Mouse (Mus musculus): ENCODE results near the gene Gm36210. TPM values are rescaled to one million over a fixed set of nuclear protein-coding genes. Genes with fewer than 3 reads are reported as not detected.

The Gm36210 gene
- polyA plus RNA-seq, 1 experiment = not detected

GRCm38 (mm10) chr7:4922508-4922907, 16.2 kb upstream of the Gm36210 start:
- H3K4me3 ChIP-seq (ENCODE audit: insufficient read depth, poor library complexity, severe bottlenecking) = no peak overlapping the region
- peaks cover 6% of the 10 kb centered on the region for H3K79me2 ChIP-seq (ENCODE audit: control insufficient read depth, insufficient read depth)
- TF ChIP-seq FOSL1 (IDR thresholded peaks at IDR 0.05; ENCODE audit: insufficient read depth, low read length, poor library complexity, severe bottlenecking) (no peak), CTCF (IDR thresholded peaks at IDR 0.05; ENCODE audit: control insufficient read depth, insufficient read depth, insufficient read length) (no peak), MYOG (IDR thresholded peaks at IDR 0.05; ENCODE audit: control insufficient read depth, extremely low read depth, insufficient read length) (no peak)
- peaks cover 11% of the 10 kb centered on the region for H3K36me3 ChIP-seq (ENCODE audit: control insufficient read depth, insufficient read depth)
- H3K79me3 ChIP-seq (ENCODE audit: low read depth) = no peaks in the 10 kb centered on the region
- H3K27me3 ChIP-seq (ENCODE audit: control insufficient read depth, insufficient read depth, insufficient read length) = no peaks in the 10 kb centered on the region
- no peak overlapping the region for H3ac ChIP-seq (ENCODE audit: control insufficient read depth, insufficient read length, low read depth)

- Histone ChIP-seq H3K79me2 (ENCODE audit: control insufficient read depth, insufficient read depth) (peaks cover 11% of the 10 kb centered on the region), H3K36me3 (ENCODE audit: control insufficient read depth, insufficient read depth) (peaks cover 14% of the 10 kb centered on the region), H3K79me3 (ENCODE audit: low read depth) (no peaks in the 10 kb centered on the region), H3K4me3 (ENCODE audit: insufficient read depth, poor library complexity, severe bottlenecking) (no peak within 1 kb of the TSS), H3K27me3 (ENCODE audit: control insufficient read depth, insufficient read depth, insufficient read length) (no peaks in the 10 kb centered on the region), H3ac (ENCODE audit: control insufficient read depth, insufficient read length, low read depth) (no peak within 1 kb of the TSS)
- TF ChIP-seq CEBPB (IDR thresholded peaks at IDR 0.05; ENCODE audit: low read depth) = no peak
- TF ChIP-seq MYOD1 (IDR thresholded peaks at IDR 0.05; ENCODE audit: control insufficient read depth, insufficient read length, low read depth) = no peak
- TF ChIP-seq CTCF (IDR thresholded peaks at IDR 0.05; ENCODE audit: control insufficient read depth, insufficient read depth, insufficient read length) = no peak
- no peak for TF ChIP-seq FOSL1 (IDR thresholded peaks at IDR 0.05; ENCODE audit: insufficient read depth, low read length, poor library complexity, severe bottlenecking)
- no peak for TF ChIP-seq USF1 (IDR thresholded peaks at IDR 0.05; ENCODE audit: low read depth)
- TF ChIP-seq MAX (IDR thresholded peaks at IDR 0.05) = no peak
- TF ChIP-seq MYOG (IDR thresholded peaks at IDR 0.05; ENCODE audit: control insufficient read depth, extremely low read depth, insufficient read length) = no peak
Observed at GRCm38 (mm10) chr7:4921824-4922482, 15.6 kb upstream of the Gm36210 start, which contains the start of gene Nat14. TSS of gene Nat14 (plus strand) at chr7:4922028.

GRCm38 (mm10) chr7:4920976-4921823, 14.9 kb upstream of the Gm36210 start:
- Histone ChIP-seq H3K4me3 (ENCODE audit: insufficient read depth, poor library complexity, severe bottlenecking) (no peak overlapping the region), H3K27me3 (ENCODE audit: control insufficient read depth, insufficient read depth, insufficient read length) (no peaks in the 10 kb centered on the region), H3K36me3 (ENCODE audit: control insufficient read depth, insufficient read depth) (peaks cover 14% of the 10 kb centered on the region), H3K79me3 (ENCODE audit: low read depth) (peaks cover 6% of the 10 kb centered on the region), H3K79me2 (ENCODE audit: control insufficient read depth, insufficient read depth) (peaks cover 19% of the 10 kb centered on the region), H3ac (ENCODE audit: control insufficient read depth, insufficient read length, low read depth) (no peak overlapping the region)
- TF ChIP-seq CEBPB (IDR thresholded peaks at IDR 0.05; ENCODE audit: low read depth) = no peak
- TF ChIP-seq MYOG (IDR thresholded peaks at IDR 0.05; ENCODE audit: control insufficient read depth, extremely low read depth, insufficient read length) = no peak
- no peak for TF ChIP-seq USF1 (IDR thresholded peaks at IDR 0.05; ENCODE audit: low read depth)
- no peak for TF ChIP-seq FOSL1 (IDR thresholded peaks at IDR 0.05; ENCODE audit: insufficient read depth, low read length, poor library complexity, severe bottlenecking)

GRCm38 (mm10) chr7:4920496-4920895, 14.2 kb upstream of the Gm36210 start:
- H3ac ChIP-seq (ENCODE audit: control insufficient read depth, insufficient read length, low read depth) = no peak overlapping the region
- H3K79me3 ChIP-seq (ENCODE audit: low read depth) = peaks cover 9% of the 10 kb centered on the region
- H3K79me2 ChIP-seq (ENCODE audit: control insufficient read depth, insufficient read depth) = peaks cover 26% of the 10 kb centered on the region
- no peak overlapping the region for H3K4me3 ChIP-seq (ENCODE audit: insufficient read depth, poor library complexity, severe bottlenecking)
- H3K36me3 ChIP-seq (ENCODE audit: control insufficient read depth, insufficient read depth) = peaks cover 14% of the 10 kb centered on the region
- no peak for TF ChIP-seq MYOD1 (IDR thresholded peaks at IDR 0.05; ENCODE audit: control insufficient read depth, insufficient read length, low read depth)
- no peak for TF ChIP-seq FOSL1 (IDR thresholded peaks at IDR 0.05; ENCODE audit: insufficient read depth, low read length, poor library complexity, severe bottlenecking)
- TF ChIP-seq CTCF (IDR thresholded peaks at IDR 0.05; ENCODE audit: control insufficient read depth, insufficient read depth, insufficient read length) = no peak
- no peak for TF ChIP-seq USF1 (IDR thresholded peaks at IDR 0.05; ENCODE audit: low read depth)
- TF ChIP-seq MYOG (IDR thresholded peaks at IDR 0.05; ENCODE audit: control insufficient read depth, extremely low read depth, insufficient read length) = no peak
- TF ChIP-seq CEBPB (IDR thresholded peaks at IDR 0.05; ENCODE audit: low read depth) = no peak
- no peaks in the 10 kb centered on the region for H3K27me3 ChIP-seq (ENCODE audit: control insufficient read depth, insufficient read depth, insufficient read length)

GRCm38 (mm10) chr7:4919971-4920370, 13.7 kb upstream of the Gm36210 start:
- no peaks in the 10 kb centered on the region for H3K27me3 ChIP-seq (ENCODE audit: control insufficient read depth, insufficient read depth, insufficient read length)
- H3K4me3 ChIP-seq (ENCODE audit: insufficient read depth, poor library complexity, severe bottlenecking) = no peak overlapping the region
- H3K36me3 ChIP-seq (ENCODE audit: control insufficient read depth, insufficient read depth) = peaks cover 14% of the 10 kb centered on the region
- TF ChIP-seq CEBPB (IDR thresholded peaks at IDR 0.05; ENCODE audit: low read depth) = no peak
- TF ChIP-seq USF1 (IDR thresholded peaks at IDR 0.05; ENCODE audit: low read depth) = no peak
- no peak for TF ChIP-seq MYOG (IDR thresholded peaks at IDR 0.05; ENCODE audit: control insufficient read depth, extremely low read depth, insufficient read length)
- no peak for TF ChIP-seq MAX (IDR thresholded peaks at IDR 0.05)
- TF ChIP-seq CTCF (IDR thresholded peaks at IDR 0.05; ENCODE audit: control insufficient read depth, insufficient read depth, insufficient read length) = no peak
- no peak for TF ChIP-seq FOSL1 (IDR thresholded peaks at IDR 0.05; ENCODE audit: insufficient read depth, low read length, poor library complexity, severe bottlenecking)
- no peak for TF ChIP-seq MYOD1 (IDR thresholded peaks at IDR 0.05; ENCODE audit: control insufficient read depth, insufficient read length, low read depth)
- peaks cover 9% of the 10 kb centered on the region for H3K79me3 ChIP-seq (ENCODE audit: low read depth)
- H3K79me2 ChIP-seq (ENCODE audit: control insufficient read depth, insufficient read depth) = peaks cover 26% of the 10 kb centered on the region
- H3ac ChIP-seq (ENCODE audit: control insufficient read depth, insufficient read length, low read depth) = no peak overlapping the region

All from C2C12 (cell line).